Mouse (Mus musculus) ovary, adult 18-20 months (tissue): ENCODE measurements at regions not wholly inside any gene's neighbourhood (a gene's known extent, or its start where the extent isn't known, plus 50 kb on each side); places are given as distances from the start of the nearest gene placed in this dataset.

ENCODE experiments used
- DNase-seq: peaks from one replicate; pipeline ENCODE4 v3.0.0; 2022; ENCODE audit warnings: low spot score, mixed read lengths

- no peak for DNase-seq
These were observed 98.8 kb downstream of the Efnb2 start for GRCm38 (mm10) chr8:8562268-8562667.

GRCm38 (mm10) chr8:8558050-8558449 lies 103.0 kb downstream of the Efnb2 start:
- no peak for DNase-seq

GRCm38 (mm10) chr8:8556152-8556551 lies 104.9 kb downstream of the Efnb2 start:
- DNase-seq: no peak

GRCm38 (mm10) chr8:8554691-8555090 lies 106.4 kb downstream of the Efnb2 start:
- DNase-seq: no peak

- no peak for DNase-seq
These were observed 108.3 kb downstream of the Efnb2 start for GRCm38 (mm10) chr8:8552779-8553178.

GRCm38 (mm10) chr8:8536626-8537025 lies 124.4 kb downstream of the Efnb2 start:
- no peak for DNase-seq

- DNase-seq: no peak
These were observed 126.3 kb downstream of the Efnb2 start for GRCm38 (mm10) chr8:8534787-8535186.

GRCm38 (mm10) chr8:8532907-8533306 lies 128.1 kb downstream of the Efnb2 start:
- no peak for DNase-seq

- DNase-seq: no peak
These were observed 130.5 kb downstream of the Efnb2 start for GRCm38 (mm10) chr8:8530540-8530939.

GRCm38 (mm10) chr8:8521532-8521931 lies 139.5 kb downstream of the Efnb2 start:
- no peak for DNase-seq

- DNase-seq: no peak
These were observed 141.3 kb downstream of the Efnb2 start for GRCm38 (mm10) chr8:8519772-8520191.

GRCm38 (mm10) chr8:8517599-8517998 lies 143.4 kb downstream of the Efnb2 start:
- DNase-seq: no peak

GRCm38 (mm10) chr8:8516272-8516671 lies 144.8 kb downstream of the Efnb2 start:
- no peak for DNase-seq

- DNase-seq: no peak
These were observed 161.1 kb downstream of the Efnb2 start for GRCm38 (mm10) chr8:8499921-8500320.

GRCm38 (mm10) chr8:8498753-8499152 lies 162.3 kb downstream of the Efnb2 start:
- no peak for DNase-seq

- no peak for DNase-seq
These were observed 165.6 kb downstream of the Efnb2 start for GRCm38 (mm10) chr8:8495472-8495871.

GRCm38 (mm10) chr8:8494281-8494680 lies 166.8 kb downstream of the Efnb2 start:
- DNase-seq: no peak

- DNase-seq: no peak
These were observed 169.1 kb downstream of the Efnb2 start for GRCm38 (mm10) chr8:8491908-8492307.

GRCm38 (mm10) chr8:8489784-8490183 lies 171.3 kb downstream of the Efnb2 start:
- DNase-seq: no peak

- peak; percentile 53 for DNase-seq
These were observed 172.1 kb downstream of the Efnb2 start for GRCm38 (mm10) chr8:8488695-8489571.

GRCm38 (mm10) chr8:8488191-8488694 lies 172.8 kb downstream of the Efnb2 start:
- no peak for DNase-seq

GRCm38 (mm10) chr8:8487706-8488105 lies 173.3 kb downstream of the Efnb2 start:
- DNase-seq: peak; percentile 26

GRCm38 (mm10) chr8:8486866-8487265 lies 174.2 kb downstream of the Efnb2 start:
- DNase-seq: no peak

- DNase-seq: no peak
These were observed 175.8 kb downstream of the Efnb2 start for GRCm38 (mm10) chr8:8485252-8485651.
